Mouse (Mus musculus) B cell, adult (primary cell): ENCODE measurements around the gene Mcm9. TPM values are rescaled to one million over a fixed set of nuclear protein-coding genes. Genes with fewer than 3 reads are reported as not detected.

ENCODE experiments used
- total RNA-seq: library from RNA; stranded (reverse); gene quantifications from 4 replicates; pipeline ENCODE4 v1.2.4, GENCODE M21; 2023; ENCODE audit not compliant: inconsistent age

Gene Mcm9
- total RNA-seq = 19.7 to 22.0 TPM (median 21.2 TPM) in 4 replicates

GRCm38 (mm10) chr10:53630339-53630738 lies at the start of gene Mcm9:
Mcm9 (minus strand) TSS chr10:53630439.

GRCm38 (mm10) chr10:53596677-53597120 lies 33.5 kb downstream of the Mcm9 start, which contains the start of gene Asf1a:
Asf1a (plus strand) TSS chr10:53596757.

Other genes starting within 250 kb of the Mcm9 start
- gene Asf1a, start 33.7 kb downstream of the Mcm9 start, total RNA-seq = 23.4 to 33.8 TPM (median 25.3 TPM) in 4 replicates
- not detected in 4 replicates for gene Fam184a, start 120.7 kb upstream of the Mcm9 start, total RNA-seq